Mouse (Mus musculus): Measurements from ENCODE around the gene Atrn. TPM values are rescaled to one million over a fixed set of nuclear protein-coding genes. Genes with fewer than 3 reads are reported as not detected.

Gene Atrn
- polyA plus RNA-seq, 2 experiments, result 11.5 to 17.9 TPM

GRCm38 (mm10) chr2:131037226-131037990, 131.1 kb downstream of the Atrn start:
- WGBS, result 34% methylated on average over 17 of the region's 17 CpGs
- H3K9me3 ChIP-seq (ENCODE audit: control insufficient read depth, low read length), result no peaks in the 10 kb centered on the region
- peak; percentile 59 for DNase-seq (ENCODE audit: low spot score)
- H3K27me3 ChIP-seq (ENCODE audit: control insufficient read depth, insufficient read depth, low read length), result peaks cover 21% of the 10 kb centered on the region
- peak; percentile 13; the same call in 1 of the 2 replicates for ATAC-seq (ENCODE audit: low FRiP score, low read depth)
- no peak overlapping the region for H3K4me2 ChIP-seq (replicated peaks; ENCODE audit: low read depth, low read length, severe bottlenecking)
- H3K4me1 ChIP-seq (ENCODE audit: control insufficient read depth, insufficient read depth, low read length), result peaks cover 11% of the 10 kb centered on the region; the same call in 1 of the 2 replicates
- no peak overlapping the region for H3K4me3 ChIP-seq (replicated peaks; ENCODE audit: low read length)
- no peak overlapping the region for H3K9ac ChIP-seq (ENCODE audit: low read depth, low read length, severe bottlenecking)
- TF ChIP-seq POLR2A (IDR thresholded peaks at IDR 0.05; ENCODE audit: borderline replicate concordance, extremely low read depth, insufficient read depth, insufficient read length), result no peak
- H3K27ac ChIP-seq (replicated peaks; ENCODE audit: low read depth, low read length), result no peak overlapping the region
- no peaks in the 10 kb centered on the region for H3K36me3 ChIP-seq (ENCODE audit: control insufficient read depth, insufficient read depth, low read length)

GRCm38 (mm10) chr2:131038197-131038596, 131.9 kb downstream of the Atrn start:
- no peak overlapping the region for H3K9ac ChIP-seq (ENCODE audit: low read depth, low read length, severe bottlenecking)
- ATAC-seq (ENCODE audit: low FRiP score, low read depth), result no peak
- H3K4me3 ChIP-seq (replicated peaks; ENCODE audit: low read length), result no peak overlapping the region
- WGBS, result 82% methylated on average over 6 of the region's 6 CpGs
- no peak overlapping the region for H3K4me2 ChIP-seq (replicated peaks; ENCODE audit: low read depth, low read length, severe bottlenecking)
- no peaks in the 10 kb centered on the region for H3K9me3 ChIP-seq (ENCODE audit: control insufficient read depth, low read length)
- H3K4me1 ChIP-seq (ENCODE audit: control insufficient read depth, insufficient read depth, low read length), result peaks cover 11% of the 10 kb centered on the region; the same call in 1 of the 2 replicates
- H3K27ac ChIP-seq (replicated peaks; ENCODE audit: low read depth, low read length), result no peak overlapping the region
- TF ChIP-seq POLR2A (IDR thresholded peaks at IDR 0.05; ENCODE audit: borderline replicate concordance, extremely low read depth, insufficient read depth, insufficient read length), result no peak
- H3K27me3 ChIP-seq (ENCODE audit: control insufficient read depth, insufficient read depth, low read length), result peaks cover 27% of the 10 kb centered on the region
- no peak for DNase-seq (ENCODE audit: low spot score)
- H3K36me3 ChIP-seq (ENCODE audit: control insufficient read depth, insufficient read depth, low read length), result no peaks in the 10 kb centered on the region

GRCm38 (mm10) chr2:131038675-131039074, 132.4 kb downstream of the Atrn start:
- TF ChIP-seq POLR2A (IDR thresholded peaks at IDR 0.05; ENCODE audit: borderline replicate concordance, extremely low read depth, insufficient read depth, insufficient read length), result no peak
- ATAC-seq (ENCODE audit: low FRiP score, low read depth) (no peak), DNase-seq (ENCODE audit: low spot score) (no peak)
- Histone ChIP-seq H3K4me2 (replicated peaks; ENCODE audit: low read depth, low read length, severe bottlenecking) (no peak overlapping the region), H3K9me3 (ENCODE audit: control insufficient read depth, low read length) (no peaks in the 10 kb centered on the region), H3K4me3 (replicated peaks; ENCODE audit: low read length) (no peak overlapping the region), H3K4me1 (ENCODE audit: control insufficient read depth, insufficient read depth, low read length) (peaks cover 11% of the 10 kb centered on the region; the same call in 1 of the 2 replicates), H3K27me3 (ENCODE audit: control insufficient read depth, insufficient read depth, low read length) (peaks cover 27% of the 10 kb centered on the region), H3K36me3 (ENCODE audit: control insufficient read depth, insufficient read depth, low read length) (no peaks in the 10 kb centered on the region), H3K9ac (ENCODE audit: low read depth, low read length, severe bottlenecking) (no peak overlapping the region), H3K27ac (replicated peaks; ENCODE audit: low read depth, low read length) (no peak overlapping the region)
- WGBS, result 74% methylated on average over 5 of the region's 5 CpGs

- ATAC-seq (ENCODE audit: low FRiP score, low read depth), result peak; percentile 58
- Histone ChIP-seq H3K27me3 (ENCODE audit: control insufficient read depth, insufficient read depth, low read length) (peaks cover 27% of the 10 kb centered on the region), H3K4me3 (replicated peaks; ENCODE audit: low read length) (peak overlapping the region; percentile 63), H3K27ac (replicated peaks; ENCODE audit: low read depth, low read length) (0 out of 2 replicates have a peak overlapping the region, but pooled peaks have one; percentile 48), H3K4me2 (replicated peaks; ENCODE audit: low read depth, low read length, severe bottlenecking) (peak overlapping the region; percentile 98), H3K36me3 (ENCODE audit: control insufficient read depth, insufficient read depth, low read length) (no peaks in the 10 kb centered on the region), H3K4me1 (ENCODE audit: control insufficient read depth, insufficient read depth, low read length) (peaks cover 25% of the 10 kb centered on the region), H3K9ac (ENCODE audit: low read depth, low read length, severe bottlenecking) (peak overlapping the region; percentile 82), H3K9me3 (ENCODE audit: control insufficient read depth, low read length) (no peaks in the 10 kb centered on the region)
- peak; percentile 23 for DNase-seq (ENCODE audit: low spot score)
- TF ChIP-seq POLR2A (IDR thresholded peaks at IDR 0.05; ENCODE audit: borderline replicate concordance, extremely low read depth, insufficient read depth, insufficient read length), result no peak
- WGBS, result 4% methylated on average over 72 of the region's 115 CpGs
Measured at GRCm38 (mm10) chr2:131040854-131041825, 134.8 kb downstream of the Atrn start.

GRCm38 (mm10) chr2:131042988-131043387, 136.7 kb downstream of the Atrn start, which contains the start of gene Gfra4:
Gfra4 (minus strand) TSS chr2:131043088.
- Histone ChIP-seq H3K27me3 (ENCODE audit: control insufficient read depth, insufficient read depth, low read length) (peaks cover 27% of the 10 kb centered on the region), H3K27ac (replicated peaks; ENCODE audit: low read depth, low read length) (no peak within 1 kb of the TSS), H3K9me3 (ENCODE audit: control insufficient read depth, low read length) (no peaks in the 10 kb centered on the region), H3K4me3 (replicated peaks; ENCODE audit: low read length) (peak within 1 kb of the TSS; percentile 63), H3K4me1 (ENCODE audit: control insufficient read depth, insufficient read depth, low read length) (peaks cover 24% of the 10 kb centered on the region), H3K4me2 (replicated peaks; ENCODE audit: low read depth, low read length, severe bottlenecking) (peak within 1 kb of the TSS; percentile 98), H3K9ac (ENCODE audit: low read depth, low read length, severe bottlenecking) (no peak within 1 kb of the TSS), H3K36me3 (ENCODE audit: control insufficient read depth, insufficient read depth, low read length) (no peaks in the 10 kb centered on the region)
- 78% methylated on average over 2 of the region's 2 CpGs for WGBS
- no peak for TF ChIP-seq POLR2A (IDR thresholded peaks at IDR 0.05; ENCODE audit: borderline replicate concordance, extremely low read depth, insufficient read depth, insufficient read length)
- ATAC-seq (ENCODE audit: low FRiP score, low read depth), result no peak
- no peak for DNase-seq (ENCODE audit: low spot score)

Data from limb, embryonic 14.5 days (tissue).